Mouse (Mus musculus) splenic B cell, adult 2 months (primary cell): ENCODE results near the gene Myo18a.

ENCODE experiments used
- DNase-seq: peaks from one replicate; pipeline ENCODE4 v3.0.0-alpha.2; 2011; ENCODE audit warnings: low read depth, low spot score
- H3K27me3 ChIP-seq: 2 replicates; pipeline ENCODE4 v1.6.1; 2012; ENCODE audit warnings: mild to moderate bottlenecking, low read length, moderate library complexity, mixed read lengths; ENCODE audit not compliant: control insufficient read depth, poor library complexity, insufficient read depth, severe bottlenecking
- H3K36me3 ChIP-seq: 2 replicates; pipeline ENCODE4 v1.6.1; 2012; ENCODE audit warnings: mild to moderate bottlenecking, low read length, moderate library complexity, mixed read lengths; ENCODE audit not compliant: control insufficient read depth, poor library complexity, insufficient read depth, severe bottlenecking

The Myo18a gene

DNA sequence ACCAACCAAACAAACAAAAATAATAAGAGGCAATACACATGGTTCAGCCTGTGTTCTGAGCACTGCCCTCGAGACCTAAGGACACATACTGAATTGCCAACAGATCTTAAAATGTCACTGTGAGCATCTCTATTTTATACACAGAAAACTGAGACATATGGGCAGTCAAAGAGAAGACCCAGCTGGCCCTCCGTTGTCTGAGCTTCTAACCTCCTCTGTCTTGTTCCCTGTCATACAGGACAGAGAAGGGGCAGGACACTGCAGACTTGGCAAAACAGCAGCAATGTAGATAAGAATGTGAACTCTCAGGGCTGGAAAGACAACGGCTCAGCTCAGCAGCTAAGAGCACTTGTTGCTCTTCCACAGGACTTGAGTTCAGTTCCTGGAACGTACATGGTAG, 145.4 kb downstream of the Myo18a start:
- peaks cover 3% of the 10 kb centered on the region; the same call in 1 of the 2 replicates for H3K27me3 ChIP-seq

DNA sequence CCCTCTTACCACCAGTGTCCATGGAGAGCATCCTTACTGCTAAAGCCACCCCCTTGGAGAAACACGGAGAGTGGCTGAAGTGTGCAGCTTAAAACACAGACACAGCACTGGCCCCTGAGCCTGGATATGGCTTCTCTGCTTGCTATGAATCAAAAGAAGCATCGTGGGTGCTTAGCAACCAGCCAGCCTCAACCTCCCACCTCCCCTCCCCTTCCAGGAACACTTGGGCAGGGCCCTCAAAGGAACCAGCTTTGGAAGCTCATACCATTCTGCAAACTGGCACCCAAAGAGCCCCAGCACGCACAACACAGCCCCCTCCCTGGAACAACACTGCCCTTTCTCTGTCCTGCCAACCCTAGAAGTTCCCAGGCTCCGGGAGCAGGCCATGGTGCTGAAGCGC, 146.3 kb downstream of the Myo18a start:
- Histone ChIP-seq H3K36me3 (no peaks in the 10 kb centered on the region), H3K27me3 (peaks cover 3% of the 10 kb centered on the region; the same call in 1 of the 2 replicates)
- DNase-seq = no peak

More for the DNA sequence above, 145.4 kb downstream of the Myo18a start:
- no peaks in the 10 kb centered on the region for H3K36me3 ChIP-seq
- DNase-seq = no peak

DNA sequence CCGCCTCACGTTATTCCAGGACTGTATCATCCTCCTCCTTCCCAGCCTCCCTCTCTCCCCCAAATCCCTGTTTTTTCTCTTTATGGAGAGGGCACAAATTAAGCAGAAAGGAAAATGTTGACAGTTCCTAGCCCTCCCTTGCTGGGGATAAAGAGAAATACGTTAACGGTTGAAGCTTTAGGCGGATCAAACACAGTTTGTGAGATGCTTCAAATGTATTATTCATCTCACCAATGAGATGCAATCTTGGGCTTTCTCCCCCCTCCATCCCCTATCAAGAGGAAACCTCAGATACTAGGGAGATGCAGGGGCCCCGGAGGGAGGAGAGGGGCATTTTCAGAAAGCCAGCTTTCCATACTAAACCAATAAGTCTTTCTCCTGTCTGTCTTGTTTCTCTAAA, 146.7 kb downstream of the Myo18a start:
- no peak for DNase-seq
- Histone ChIP-seq H3K36me3 (no peaks in the 10 kb centered on the region), H3K27me3 (peaks cover 3% of the 10 kb centered on the region; the same call in 1 of the 2 replicates)

DNA sequence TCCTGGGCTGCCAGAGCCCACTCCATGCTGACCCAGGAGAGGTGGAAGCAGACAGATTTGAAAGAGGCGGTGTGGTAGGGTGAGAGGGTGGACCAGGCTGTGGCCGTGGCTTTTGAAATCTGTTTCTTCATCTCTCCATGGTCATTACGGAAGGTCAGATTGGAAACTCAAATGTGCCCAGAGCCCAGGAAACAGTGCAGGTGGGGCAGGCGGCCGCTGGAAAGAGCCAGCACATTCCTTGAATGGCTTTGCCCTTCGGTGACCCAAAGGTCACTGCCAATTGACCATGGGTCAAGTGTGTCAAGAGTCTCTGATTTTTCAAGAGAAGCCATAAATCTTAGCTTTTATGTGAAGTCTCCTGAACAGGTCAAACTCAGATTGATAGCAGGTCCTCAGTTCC, 150.5 kb downstream of the Myo18a start:
- Histone ChIP-seq H3K36me3 (no peaks in the 10 kb centered on the region), H3K27me3 (0 out of 2 replicates have a peak, but pooled peaks cover 2% of the 10 kb centered on the region)
- no peak for DNase-seq

DNA sequence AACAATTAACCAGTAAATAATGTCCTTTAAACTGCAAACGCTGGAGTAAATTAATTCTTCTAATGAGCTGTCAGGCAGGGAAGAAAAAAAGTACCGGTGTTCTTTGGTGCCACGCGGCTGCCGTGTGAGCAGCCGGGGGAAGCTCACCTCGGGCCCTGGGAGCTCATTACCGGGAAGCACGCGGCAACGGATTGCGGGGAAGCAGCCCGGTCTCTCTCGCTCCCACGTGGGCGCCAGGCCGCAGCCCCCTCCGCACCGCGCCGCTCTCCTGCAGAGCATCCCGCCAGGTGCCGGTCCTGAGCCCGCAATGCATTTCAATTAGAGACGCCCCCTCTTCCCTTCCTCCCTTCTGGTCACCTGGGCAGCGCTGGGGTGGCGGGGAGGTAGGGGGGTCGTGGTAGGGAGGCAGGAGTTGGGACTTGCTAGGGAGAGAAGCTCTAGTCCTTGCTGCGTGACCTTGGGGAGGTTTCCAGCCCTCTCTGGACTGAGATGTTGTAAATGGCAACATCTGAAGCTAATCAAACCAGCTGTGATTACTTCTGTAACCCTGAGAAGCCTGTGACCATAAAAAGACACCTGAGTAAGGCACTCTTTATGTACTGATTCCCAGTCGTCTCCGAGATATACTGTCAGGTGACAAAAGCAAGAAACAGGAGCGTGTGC, 151.7 kb downstream of the Myo18a start:
- H3K27me3 ChIP-seq = 0 out of 2 replicates have a peak, but pooled peaks cover 2% of the 10 kb centered on the region
- no peak for DNase-seq
- H3K36me3 ChIP-seq = no peaks in the 10 kb centered on the region
